Mouse (Mus musculus) midbrain, embryonic 15.5 days (tissue): Measurements from ENCODE around the gene Tfap2b. TPM values are rescaled to one million over a fixed set of nuclear protein-coding genes. Genes with fewer than 3 reads are reported as not detected.

Experiments
- ATAC-seq: fragments of 200-750 bp; cut with Nextera tagmentation; replicated peaks from 2 replicates; pipeline ENCODE4 v1.8.0; 2017; ENCODE audit warnings: moderate TSS enrichment
- H3K27ac ChIP-seq: fragments of 300-500 bp; sonication (generic); 2 replicates; pipeline ENCODE4 v1.5.1; 2015; ENCODE audit warnings: mild to moderate bottlenecking, inconsistent platforms
- H3K27me3 ChIP-seq: fragments of 300-500 bp; sonication (generic); replicated peaks from 2 replicates; pipeline ENCODE4 v1.6.1; 2015; ENCODE audit warnings: inconsistent platforms
- H3K36me3 ChIP-seq: fragments of 300-500 bp; sonication (generic); replicated peaks from 2 replicates; pipeline ENCODE4 v1.6.1; 2015; ENCODE audit warnings: inconsistent platforms
- H3K4me1 ChIP-seq: fragments of 300-500 bp; sonication (generic); 2 replicates; pipeline ENCODE4 v1.6.1; 2015; ENCODE audit warnings: inconsistent platforms
- H3K4me2 ChIP-seq: fragments of 300-500 bp; sonication (generic); 2 replicates; pipeline ENCODE4 v1.6.1; 2015; ENCODE audit warnings: inconsistent platforms, mild to moderate bottlenecking, moderate library complexity
- H3K4me3 ChIP-seq: fragments of 300-500 bp; sonication (generic); 2 replicates; pipeline ENCODE4 v1.5.1; 2015; ENCODE audit warnings: mild to moderate bottlenecking, inconsistent platforms
- H3K9ac ChIP-seq: fragments of 300-500 bp; sonication (generic); 2 replicates; pipeline ENCODE4 v1.6.1; 2015; ENCODE audit warnings: mild to moderate bottlenecking, inconsistent platforms
- H3K9me3 ChIP-seq: fragments of 300-500 bp; sonication (generic); 2 replicates; pipeline ENCODE4 v1.6.1; 2016; ENCODE audit warnings: inconsistent platforms
- WGBS: fragments of 180-500 bp; shearing (Covaris S2); methylation state at CpG from one replicate; pipeline ENCODE4 v1.1.7; 2015; ENCODE audit warnings: mixed read lengths; 5-methylcytosine and 5-hydroxymethylcytosine counted together
- polyA plus RNA-seq: library from polyadenylated mRNA; unstranded; fragments of >200 nt; fragmentation: Nextera tagmentation; extraction: Ambion mirVana; gene quantifications from 2 replicates; pipeline ENCODE4 v1.2.1, GENCODE M21; 2015

Tfap2b gene
- polyA plus RNA-seq, 1 experiment from 2014 or later, result 264 TPM

DNA sequence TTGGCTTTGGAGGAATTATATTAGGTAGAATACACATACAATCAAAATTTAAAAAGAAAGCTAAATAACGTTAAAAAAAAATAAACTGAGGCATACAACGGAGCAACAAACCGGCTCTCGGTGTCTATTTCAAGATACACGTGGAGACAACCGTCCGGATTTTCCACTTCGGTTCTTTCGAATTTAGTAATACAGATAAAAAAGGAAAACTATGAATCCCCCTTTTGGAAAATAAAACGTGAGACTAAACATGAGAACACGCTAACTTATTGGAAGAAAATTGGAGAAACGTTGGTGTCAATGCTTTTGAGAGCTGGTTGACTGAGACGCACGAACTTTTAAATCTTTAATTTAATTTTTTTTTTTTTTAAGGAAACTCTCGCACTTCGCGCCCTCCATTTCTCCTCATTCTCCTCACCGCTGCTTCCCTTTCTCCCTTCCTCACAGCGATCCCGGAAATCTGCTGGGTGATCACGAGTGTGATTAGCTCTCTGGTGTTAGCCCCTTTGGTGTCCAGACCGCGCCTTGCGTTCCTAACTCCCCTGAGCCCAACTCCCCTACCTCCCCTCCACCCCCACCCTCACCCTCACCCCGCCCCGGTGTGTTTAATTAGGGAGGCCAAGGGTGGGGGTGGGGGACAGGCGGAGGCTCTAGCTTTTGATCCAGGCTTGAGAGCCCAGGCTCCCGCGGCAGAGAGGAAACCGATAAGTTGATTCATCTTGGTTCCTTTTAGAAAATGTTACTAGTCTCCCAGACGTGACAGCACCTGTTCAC lies 25.9 kb downstream of the Tfap2b start:
- no peak for ATAC-seq
- H3K27me3 ChIP-seq, result peaks cover 73% of the 10 kb centered on the region
- WGBS, result under 1% methylated on average over 31 of the region's 31 CpGs
- peak overlapping the region; percentile 24; the same call in 1 of the 2 replicates for H3K4me2 ChIP-seq
- H3K36me3 ChIP-seq, result no peaks in the 10 kb centered on the region
- H3K4me1 ChIP-seq, result no peaks in the 10 kb centered on the region
- H3K27ac ChIP-seq, result peak overlapping the region; percentile 68
- H3K4me3 ChIP-seq, result no peak overlapping the region
- H3K9me3 ChIP-seq, result no peaks in the 10 kb centered on the region
- H3K9ac ChIP-seq, result no peak overlapping the region

GRCm38 (mm10) chr1:19236051-19236450 lies 27.3 kb downstream of the Tfap2b start:
- 1% methylated on average over 5 of the region's 5 CpGs for WGBS
- Histone ChIP-seq H3K9me3 (no peaks in the 10 kb centered on the region), H3K9ac (no peak overlapping the region), H3K4me2 (no peak overlapping the region), H3K36me3 (no peaks in the 10 kb centered on the region), H3K4me3 (no peak overlapping the region), H3K27ac (peak overlapping the region; percentile 45), H3K4me1 (peaks cover 6% of the 10 kb centered on the region; the same call in 1 of the 2 replicates), H3K27me3 (peaks cover 76% of the 10 kb centered on the region)
- no peak for ATAC-seq

GRCm38 (mm10) chr1:19236591-19236990 lies 27.9 kb downstream of the Tfap2b start:
- under 1% methylated on average over 21 of the region's 21 CpGs for WGBS
- Histone ChIP-seq H3K4me2 (no peak overlapping the region), H3K9me3 (no peaks in the 10 kb centered on the region), H3K27me3 (peaks cover 71% of the 10 kb centered on the region), H3K4me1 (peaks cover 10% of the 10 kb centered on the region; the same call in 1 of the 2 replicates), H3K9ac (no peak overlapping the region), H3K27ac (peak overlapping the region; percentile 45), H3K36me3 (no peaks in the 10 kb centered on the region), H3K4me3 (no peak overlapping the region)
- peak; percentile 38; the same call in 1 of the 2 replicates for ATAC-seq

DNA sequence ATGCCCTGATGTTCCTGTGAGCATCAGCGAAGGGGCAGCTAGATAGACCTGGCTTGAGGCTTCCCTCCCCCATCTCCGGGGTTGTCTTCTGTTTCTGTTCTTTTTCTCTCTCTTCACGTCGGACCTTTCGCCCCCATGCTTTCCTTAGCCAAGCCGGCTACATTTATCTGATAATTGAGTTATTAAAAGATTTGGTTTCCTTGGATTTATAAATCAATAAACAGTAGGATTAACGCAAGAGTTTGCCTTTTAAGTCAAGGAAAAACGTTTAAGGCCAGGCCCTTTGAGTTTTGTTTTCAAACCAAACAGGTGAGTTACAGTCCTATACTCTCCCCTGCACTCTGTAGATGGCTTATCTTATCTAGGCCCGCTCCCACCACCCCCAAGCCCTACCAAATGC lies 28.3 kb downstream of the Tfap2b start:
- H3K27me3 ChIP-seq, result peaks cover 72% of the 10 kb centered on the region
- no peaks in the 10 kb centered on the region for H3K36me3 ChIP-seq
- H3K4me1 ChIP-seq, result peaks cover 10% of the 10 kb centered on the region; the same call in 1 of the 2 replicates
- H3K27ac ChIP-seq, result peak overlapping the region; percentile 45
- H3K9me3 ChIP-seq, result no peaks in the 10 kb centered on the region
- WGBS, result under 1% methylated on average over 9 of the region's 9 CpGs
- no peak overlapping the region for H3K4me2 ChIP-seq
- no peak overlapping the region for H3K4me3 ChIP-seq
- no peak overlapping the region for H3K9ac ChIP-seq
- no peak for ATAC-seq

GRCm38 (mm10) chr1:19237721-19238410 lies 29.2 kb downstream of the Tfap2b start:
- peaks cover 72% of the 10 kb centered on the region for H3K27me3 ChIP-seq
- H3K9me3 ChIP-seq, result no peaks in the 10 kb centered on the region
- H3K9ac ChIP-seq, result no peak overlapping the region
- no peak for ATAC-seq
- no peak overlapping the region for H3K4me3 ChIP-seq
- H3K4me1 ChIP-seq, result peaks cover 10% of the 10 kb centered on the region; the same call in 1 of the 2 replicates
- no peaks in the 10 kb centered on the region for H3K36me3 ChIP-seq
- WGBS, result 4% methylated on average over 8 of the region's 8 CpGs
- H3K4me2 ChIP-seq, result no peak overlapping the region
- no peak overlapping the region for H3K27ac ChIP-seq

GRCm38 (mm10) chr1:19240054-19240453 lies 31.3 kb downstream of the Tfap2b start:
- peaks cover 73% of the 10 kb centered on the region for H3K27me3 ChIP-seq
- H3K4me3 ChIP-seq, result no peak overlapping the region
- no peak overlapping the region for H3K9ac ChIP-seq
- no peaks in the 10 kb centered on the region for H3K36me3 ChIP-seq
- H3K9me3 ChIP-seq, result no peaks in the 10 kb centered on the region
- no peak for ATAC-seq
- H3K27ac ChIP-seq, result peak overlapping the region; percentile 68; the same call in 1 of the 2 replicates
- H3K4me2 ChIP-seq, result no peak overlapping the region
- H3K4me1 ChIP-seq, result peaks cover 16% of the 10 kb centered on the region; the same call in 1 of the 2 replicates

- no peaks in the 10 kb centered on the region for H3K36me3 ChIP-seq
- no peak overlapping the region for H3K9ac ChIP-seq
- no peaks in the 10 kb centered on the region for H3K9me3 ChIP-seq
- H3K4me1 ChIP-seq, result peaks cover 21% of the 10 kb centered on the region
- H3K27me3 ChIP-seq, result peaks cover 62% of the 10 kb centered on the region
- H3K4me3 ChIP-seq, result no peak overlapping the region
- peak; percentile 48 for ATAC-seq
- H3K4me2 ChIP-seq, result peak overlapping the region; percentile 29
- WGBS, result under 1% methylated on average over 19 of the region's 20 CpGs
- peak overlapping the region; percentile 68 for H3K27ac ChIP-seq
These were observed 32.6 kb downstream of the Tfap2b start for GRCm38 (mm10) chr1:19241316-19241715.

DNA sequence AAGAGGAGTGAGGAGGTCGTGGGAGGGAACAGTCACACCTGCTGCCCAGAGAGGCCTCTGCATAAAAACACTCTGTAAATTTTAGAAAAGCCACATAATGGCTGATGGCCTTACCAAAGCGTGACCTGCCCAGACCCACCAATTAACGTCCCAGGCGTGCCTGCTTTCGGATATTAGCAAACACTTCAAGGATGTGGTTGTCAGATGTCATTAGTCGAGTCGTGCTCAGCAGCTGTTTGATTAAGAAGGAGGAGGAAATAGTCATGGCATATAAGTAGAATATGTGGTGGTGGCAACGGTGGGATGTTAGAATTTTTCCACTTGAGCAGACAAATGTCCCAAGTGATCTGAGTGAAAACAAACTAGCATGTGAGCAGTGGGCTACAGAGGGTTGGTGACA lies 33.3 kb downstream of the Tfap2b start:
- ATAC-seq, result no peak
- H3K27me3 ChIP-seq, result peaks cover 56% of the 10 kb centered on the region
- peaks cover 21% of the 10 kb centered on the region for H3K4me1 ChIP-seq
- H3K9me3 ChIP-seq, result no peaks in the 10 kb centered on the region
- no peak overlapping the region for H3K9ac ChIP-seq
- peak overlapping the region; percentile 68; the same call in 1 of the 2 replicates for H3K27ac ChIP-seq
- no peak overlapping the region for H3K4me3 ChIP-seq
- H3K4me2 ChIP-seq, result no peak overlapping the region
- H3K36me3 ChIP-seq, result no peaks in the 10 kb centered on the region
- WGBS, result 3% methylated on average over 8 of the region's 8 CpGs

DNA sequence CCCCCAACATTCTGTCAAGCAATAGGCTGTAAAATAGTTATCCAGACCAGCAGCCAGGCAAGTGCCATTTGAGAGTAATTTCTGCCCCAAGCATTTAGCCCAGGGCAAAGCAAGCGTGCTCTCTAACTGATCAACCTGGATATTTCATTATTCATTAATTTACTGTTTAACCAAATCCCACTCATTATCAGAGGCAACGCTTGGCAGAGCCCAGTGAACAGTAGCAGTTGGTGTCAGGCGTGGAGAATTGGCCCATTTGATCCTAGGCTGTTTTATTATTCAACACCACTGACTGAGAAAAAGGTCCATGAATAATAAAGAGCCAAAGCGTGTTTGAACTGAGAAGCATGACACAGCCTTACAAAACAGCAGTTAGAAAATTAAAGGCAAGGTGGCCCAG lies 36.3 kb downstream of the Tfap2b start:
- H3K4me1 ChIP-seq, result peaks cover 21% of the 10 kb centered on the region
- no peak overlapping the region for H3K4me2 ChIP-seq
- peaks cover 36% of the 10 kb centered on the region for H3K27me3 ChIP-seq
- no peak overlapping the region for H3K27ac ChIP-seq
- 10% methylated on average over 4 of the region's 4 CpGs for WGBS
- H3K36me3 ChIP-seq, result no peaks in the 10 kb centered on the region
- H3K9ac ChIP-seq, result no peak overlapping the region
- peak; percentile 93 for ATAC-seq
- no peak overlapping the region for H3K4me3 ChIP-seq
- no peaks in the 10 kb centered on the region for H3K9me3 ChIP-seq

DNA sequence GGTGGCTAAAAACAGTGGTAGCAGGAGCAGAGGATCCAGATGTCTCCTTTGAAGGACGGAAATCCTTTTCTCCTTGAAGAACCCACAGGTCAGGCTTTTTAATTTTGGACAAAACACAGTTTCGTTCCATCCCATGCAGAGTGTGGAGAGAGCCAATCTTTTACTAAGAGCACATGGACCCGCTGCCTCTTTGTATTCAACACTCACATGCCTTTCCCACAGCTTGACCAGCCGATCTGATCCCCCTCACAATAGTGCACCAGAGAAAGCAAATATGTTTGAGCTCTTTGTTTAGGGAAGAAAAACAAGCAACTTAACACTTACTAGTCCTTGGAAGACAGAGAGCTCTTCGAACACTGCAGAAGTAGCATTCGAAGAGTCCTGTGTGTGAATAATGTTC lies 42.6 kb downstream of the Tfap2b start:
- no peaks in the 10 kb centered on the region for H3K9me3 ChIP-seq
- no peak overlapping the region for H3K9ac ChIP-seq
- H3K27me3 ChIP-seq, result peaks cover 2% of the 10 kb centered on the region; the same call in 1 of the 2 replicates
- H3K4me2 ChIP-seq, result no peak overlapping the region
- no peak for ATAC-seq
- H3K4me3 ChIP-seq, result no peak overlapping the region
- no peaks in the 10 kb centered on the region for H3K36me3 ChIP-seq
- no peaks in the 10 kb centered on the region for H3K4me1 ChIP-seq
- 18% methylated on average over 6 of the region's 6 CpGs for WGBS
- H3K27ac ChIP-seq, result no peak overlapping the region

- ATAC-seq, result no peak
- H3K4me3 ChIP-seq, result no peak overlapping the region
- H3K27ac ChIP-seq, result no peak overlapping the region
- no peaks in the 10 kb centered on the region for H3K4me1 ChIP-seq
- no peak overlapping the region for H3K9ac ChIP-seq
- H3K36me3 ChIP-seq, result no peaks in the 10 kb centered on the region
- H3K9me3 ChIP-seq, result no peaks in the 10 kb centered on the region
- no peaks in the 10 kb centered on the region for H3K27me3 ChIP-seq
- 78% methylated on average over 1 of the region's 1 CpGs for WGBS
- no peak overlapping the region for H3K4me2 ChIP-seq
These were observed 60.9 kb downstream of the Tfap2b start for GRCm38 (mm10) chr1:19269596-19269995.
